Mouse (Mus musculus): Measurements from ENCODE around the gene Tes3-ps. TPM values are rescaled to one million over a fixed set of nuclear protein-coding genes. Genes with fewer than 3 reads are reported as not detected.
A peak's percentile ranks its signal among the peaks of the same experiment; 100 is the strongest.

The Tes3-ps gene
- total RNA-seq (2021): 1 to 10 TPM; 1.4 to 1.6 TPM

- no peak for DNase-seq (ENCODE audit: extremely low spot score in 1 of 2, low spot score in 2 of 2)
- intact Hi-C loops (cut with DNase I): no loop called here
These were observed at the start of gene Tes3-ps for GRCm38 (mm10) chr13:49492376-49493368. TSS of gene Tes3-ps (plus strand) at chr13:49493318.

GRCm38 (mm10) chr13:49444451-49444850 is 48.7 kb upstream of the Tes3-ps start:
- intact Hi-C loops (cut with DNase I): no loop called here

GRCm38 (mm10) chr13:49449318-49449749 is 43.8 kb upstream of the Tes3-ps start:
- peak; percentile 61 to 87 for DNase-seq (ENCODE audit: extremely low spot score in 1 of 2, low spot score in 2 of 2)
- intact Hi-C loops (cut with DNase I): loop anchor here (1.0 kb wide), 1 partner anchor 196 kb away; no protein-coding TSS in a partner anchor

More at GRCm38 (mm10) chr13:49444451-49444850, 48.7 kb upstream of the Tes3-ps start:
- DNase-seq (ENCODE audit: extremely low spot score in 1 of 2, low spot score in 2 of 2): no peak

GRCm38 (mm10) chr13:49460276-49460675 is 32.8 kb upstream of the Tes3-ps start:
- no peak for DNase-seq (ENCODE audit: extremely low spot score in 1 of 2, low spot score in 2 of 2)
- intact Hi-C loops (cut with DNase I): no loop called here

- no peak for DNase-seq (ENCODE audit: extremely low spot score in 1 of 2, low spot score in 2 of 2)
- intact Hi-C loops (cut with DNase I): no loop called here
These were observed 32.3 kb upstream of the Tes3-ps start for GRCm38 (mm10) chr13:49460692-49461414.

- intact Hi-C loops (cut with DNase I): no loop called here
- no peak for DNase-seq (ENCODE audit: extremely low spot score in 1 of 2, low spot score in 2 of 2)
These were observed 31.5 kb upstream of the Tes3-ps start for GRCm38 (mm10) chr13:49461458-49462132.

- intact Hi-C loops (cut with DNase I): no loop called here
- no peak for DNase-seq (ENCODE audit: extremely low spot score in 1 of 2, low spot score in 2 of 2)
These were observed 30.2 kb upstream of the Tes3-ps start for GRCm38 (mm10) chr13:49462921-49463320.

GRCm38 (mm10) chr13:49465875-49466274 is 27.2 kb upstream of the Tes3-ps start:
- intact Hi-C loops (cut with DNase I): no loop called here
- no peak for DNase-seq (ENCODE audit: extremely low spot score in 1 of 2, low spot score in 2 of 2)

GRCm38 (mm10) chr13:49466393-49467075 is 26.6 kb upstream of the Tes3-ps start:
- peak in 1 of 2 experiments; percentile 62 for DNase-seq (ENCODE audit: extremely low spot score in 1 of 2, low spot score in 2 of 2)
- intact Hi-C loops (cut with DNase I): no loop called here

- DNase-seq (ENCODE audit: extremely low spot score in 1 of 2, low spot score in 2 of 2): no peak
- intact Hi-C loops (cut with DNase I): no loop called here
These were observed 25.5 kb upstream of the Tes3-ps start for GRCm38 (mm10) chr13:49467585-49467984.

- intact Hi-C loops (cut with DNase I): no loop called here
- DNase-seq (ENCODE audit: extremely low spot score in 1 of 2, low spot score in 2 of 2): no peak
These were observed 24.1 kb upstream of the Tes3-ps start for GRCm38 (mm10) chr13:49469002-49469401.

GRCm38 (mm10) chr13:49470319-49470718 is 22.8 kb upstream of the Tes3-ps start:
- DNase-seq (ENCODE audit: extremely low spot score in 1 of 2, low spot score in 2 of 2): no peak
- intact Hi-C loops (cut with DNase I): no loop called here

- intact Hi-C loops (cut with DNase I): no loop called here
These were observed 22.3 kb upstream of the Tes3-ps start for GRCm38 (mm10) chr13:49470806-49471205.

GRCm38 (mm10) chr13:49471981-49472675 is 21.0 kb upstream of the Tes3-ps start:
- intact Hi-C loops (cut with DNase I): no loop called here
- DNase-seq (ENCODE audit: extremely low spot score in 1 of 2, low spot score in 2 of 2): no peak

More at GRCm38 (mm10) chr13:49470806-49471205, 22.3 kb upstream of the Tes3-ps start:
- no peak for DNase-seq (ENCODE audit: extremely low spot score in 1 of 2, low spot score in 2 of 2)

GRCm38 (mm10) chr13:49472676-49473005 is 20.5 kb upstream of the Tes3-ps start:
- intact Hi-C loops (cut with DNase I): no loop called here
- DNase-seq (ENCODE audit: extremely low spot score in 1 of 2, low spot score in 2 of 2): no peak

- intact Hi-C loops (cut with DNase I): no loop called here
These were observed 15.2 kb upstream of the Tes3-ps start for GRCm38 (mm10) chr13:49477887-49478286.

GRCm38 (mm10) chr13:49478851-49479374 is 14.2 kb upstream of the Tes3-ps start:
- DNase-seq (ENCODE audit: extremely low spot score in 1 of 2, low spot score in 2 of 2): no peak
- intact Hi-C loops (cut with DNase I): no loop called here

More at GRCm38 (mm10) chr13:49477887-49478286, 15.2 kb upstream of the Tes3-ps start:
- no peak for DNase-seq (ENCODE audit: extremely low spot score in 1 of 2, low spot score in 2 of 2)

- DNase-seq (ENCODE audit: extremely low spot score in 1 of 2, low spot score in 2 of 2): no peak
- intact Hi-C loops (cut with DNase I): no loop called here
These were observed 13.7 kb upstream of the Tes3-ps start for GRCm38 (mm10) chr13:49479399-49479798.
